Mouse (Mus musculus): Measurements from ENCODE around the gene Ube2v1.

DNA sequence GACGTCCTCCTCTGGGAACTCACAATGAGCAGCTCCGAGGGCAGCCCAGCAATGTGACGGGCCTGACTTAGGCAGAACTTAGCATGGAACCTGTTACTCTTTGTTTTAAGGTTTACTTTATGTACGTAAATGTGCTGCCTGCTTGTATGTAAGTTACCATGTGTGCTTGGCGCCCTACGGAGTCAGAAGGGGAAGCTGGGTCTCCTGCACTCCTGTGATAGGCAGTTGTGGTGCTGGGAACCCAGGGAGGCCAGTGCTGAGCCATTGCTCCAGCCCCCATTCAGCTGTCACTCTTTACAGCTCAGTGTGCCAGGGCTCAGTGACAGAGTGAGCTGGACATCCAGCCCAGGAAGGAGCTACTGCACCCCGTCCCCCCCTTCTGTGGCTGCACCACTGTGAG, 4.9 kb downstream of the Ube2v1 start:
- no peak for TF ChIP-seq CTCF (IDR thresholded peaks at IDR 0.05; ENCODE audit: extremely low read depth, insufficient read length, insufficient replicate concordance, low read depth, low read length)
- TF ChIP-seq POLR2A (IDR thresholded peaks at IDR 0.05; ENCODE audit: low read depth, low read length), result no peak
